Mouse (Mus musculus) neutrophil, adult 65 days (primary cell): Measurements from ENCODE around the gene Nat9. TPM values are rescaled to one million over a fixed set of nuclear protein-coding genes. Genes with fewer than 3 reads are reported as not detected.

Experiments used
- total RNA-seq: library from RNA; stranded (reverse); gene quantifications from 2 replicates; pipeline ENCODE4 v1.2.4, GENCODE M21; 2023

Gene Nat9
- 18.7 and 19.1 TPM in 2 replicates for total RNA-seq

GRCm38 (mm10) chr11:115187693-115188092 lies at the start of gene Nat9:
Nat9 (minus strand) TSS chr11:115187859.

GRCm38 (mm10) chr11:115187224-115187639 lies 427 bp downstream of the Nat9 start, which contains the start of gene Tmem104:
Tmem104 (plus strand) TSS chr11:115187487.

GRCm38 (mm10) chr11:115162832-115163480 lies 24.7 kb downstream of the Nat9 start, which contains the start of gene Slc9a3r1:
Slc9a3r1 (plus strand) TSS chr11:115163341.

GRCm38 (mm10) chr11:115133800-115134199 lies 53.9 kb downstream of the Nat9 start, which contains the start of gene Cd300lf:
Cd300lf (minus strand) TSS chr11:115133992.

Other genes with a start within 250 kb of the Nat9 start
- 0.66 TPM in 1 of 2 replicates, not detected in the other for gene Cd300c, start 218.7 kb downstream of the Nat9 start, total RNA-seq
- 104 and 111 TPM in 2 replicates for gene Cd300ld, start 197.9 kb downstream of the Nat9 start, total RNA-seq
- gene Cd300c2, start 186.0 kb downstream of the Nat9 start, total RNA-seq, result 61.3 and 64.0 TPM in 2 replicates
- not detected in 2 replicates for gene Cd300ld2, start 171.7 kb downstream of the Nat9 start, total RNA-seq
- gene Cd300ld4, start 160.8 kb downstream of the Nat9 start, total RNA-seq, result not detected in 2 replicates
- gene Cd300ld5, start 150.1 kb downstream of the Nat9 start, total RNA-seq, result 6.3 and 17.1 TPM in 2 replicates
- gene Cd300ld3, start 139.4 kb downstream of the Nat9 start, total RNA-seq, result 6.4 and 10.6 TPM in 2 replicates
- gene Cd300e, start 125.7 kb downstream of the Nat9 start, total RNA-seq, result 0.36 and 0.66 TPM in 2 replicates
- 11.4 and 12.3 TPM in 2 replicates for gene Rab37, start 96.4 kb downstream of the Nat9 start, total RNA-seq
- gene Cd300lf, start 53.9 kb downstream of the Nat9 start, total RNA-seq, result 194 and 231 TPM in 2 replicates
- 170 and 194 TPM in 2 replicates for gene Slc9a3r1, start 24.5 kb downstream of the Nat9 start, total RNA-seq
- gene Tmem104, start 372 bp downstream of the Nat9 start, total RNA-seq, result 40.2 and 61.4 TPM in 2 replicates
- gene Grin2c, start 79.4 kb upstream of the Nat9 start, total RNA-seq, result not detected in 2 replicates
- gene Fdxr, start 89.2 kb upstream of the Nat9 start, total RNA-seq, result 10.2 and 10.4 TPM in 2 replicates
- gene Fads6, start 109.8 kb upstream of the Nat9 start, total RNA-seq, result 2.1 and 2.4 TPM in 2 replicates
- not detected in 2 replicates for gene Otop2, start 119.3 kb upstream of the Nat9 start, total RNA-seq
- not detected in 2 replicates for gene Ush1g, start 134.2 kb upstream of the Nat9 start, total RNA-seq
- not detected in 2 replicates for gene Otop3, start 146.9 kb upstream of the Nat9 start, total RNA-seq
- 0.93 and 0.95 TPM in 2 replicates for gene Hid1, start 179.9 kb upstream of the Nat9 start, total RNA-seq
- 0.14 TPM in 1 of 2 replicates, not detected in the other for gene Cdr2l, start 194.1 kb upstream of the Nat9 start, total RNA-seq
- 23.7 and 42.3 TPM in 2 replicates for gene Mrpl58, start 215.9 kb upstream of the Nat9 start, total RNA-seq
- 166 and 192 TPM in 2 replicates for gene Atp5h, start 232.1 kb upstream of the Nat9 start, total RNA-seq
- 20.6 and 26.8 TPM in 2 replicates for gene Kctd2, start 232.3 kb upstream of the Nat9 start, total RNA-seq